Mouse (Mus musculus): ENCODE results near the gene Cdh23. TPM values are rescaled to one million over a fixed set of nuclear protein-coding genes. Genes with fewer than 3 reads are reported as not detected.

Gene Cdh23
- total RNA-seq, 2 experiments from 2014 or later, result 1.2 to 2.2 TPM

GRCm38 (mm10) chr10:60498538-60498937 is 197.8 kb downstream of the Cdh23 start:
- no peak for DNase-seq (ENCODE audit: extremely low spot score in 1 of 2, low spot score in 2 of 2)
- Histone ChIP-seq H3K27ac (no peak overlapping the region), H3K4me3 (no peak overlapping the region)
- no peak for TF ChIP-seq CTCF (IDR thresholded peaks at IDR 0.05)
- intact Hi-C loops (cut with DNase I), result no loop called here

GRCm38 (mm10) chr10:60495070-60495469 is 201.2 kb downstream of the Cdh23 start:
- Histone ChIP-seq H3K27ac (no peak overlapping the region), H3K4me3 (no peak overlapping the region)
- no peak for TF ChIP-seq CTCF (IDR thresholded peaks at IDR 0.05)
- DNase-seq (ENCODE audit: extremely low spot score in 1 of 2, low spot score in 2 of 2), result no peak
- intact Hi-C loops (cut with DNase I), result no loop called here

- intact Hi-C loops (cut with DNase I), result no loop called here
- TF ChIP-seq CTCF (IDR thresholded peaks at IDR 0.05), result no peak
- no peak for DNase-seq (ENCODE audit: extremely low spot score in 1 of 2, low spot score in 2 of 2)
- Histone ChIP-seq H3K27ac (no peak overlapping the region), H3K4me3 (no peak overlapping the region)
These were observed 204.8 kb downstream of the Cdh23 start for GRCm38 (mm10) chr10:60491538-60491937.

- intact Hi-C loops (cut with DNase I), result no loop called here
- no peak for TF ChIP-seq CTCF (IDR thresholded peaks at IDR 0.05)
- no peak overlapping the region for H3K27ac ChIP-seq
- H3K4me3 ChIP-seq, result no peak overlapping the region
- no peak for DNase-seq (ENCODE audit: extremely low spot score in 1 of 2, low spot score in 2 of 2)
These were observed 214.9 kb downstream of the Cdh23 start for GRCm38 (mm10) chr10:60481381-60481780.

GRCm38 (mm10) chr10:60474549-60474948 is 221.7 kb downstream of the Cdh23 start:
- Histone ChIP-seq H3K4me3 (no peak overlapping the region), H3K27ac (no peak overlapping the region)
- no peak for DNase-seq (ENCODE audit: extremely low spot score in 1 of 2, low spot score in 2 of 2)
- intact Hi-C loops (cut with DNase I), result no loop called here
- no peak for TF ChIP-seq CTCF (IDR thresholded peaks at IDR 0.05)

- no peak for TF ChIP-seq CTCF (IDR thresholded peaks at IDR 0.05)
- Histone ChIP-seq H3K27ac (no peak overlapping the region), H3K4me3 (no peak overlapping the region)
- DNase-seq (ENCODE audit: extremely low spot score in 1 of 2, low spot score in 2 of 2), result no peak
- intact Hi-C loops (cut with DNase I), result no loop called here
These were observed 222.4 kb downstream of the Cdh23 start for GRCm38 (mm10) chr10:60473782-60474322.

GRCm38 (mm10) chr10:60467752-60468151 is 228.5 kb downstream of the Cdh23 start:
- Histone ChIP-seq H3K27ac (no peak overlapping the region), H3K4me3 (no peak overlapping the region)
- no peak for TF ChIP-seq CTCF (IDR thresholded peaks at IDR 0.05)
- no peak for DNase-seq (ENCODE audit: extremely low spot score in 1 of 2, low spot score in 2 of 2)
- intact Hi-C loops (cut with DNase I), result no loop called here

- Histone ChIP-seq H3K27ac (no peak overlapping the region), H3K4me3 (no peak overlapping the region)
- intact Hi-C loops (cut with DNase I), result no loop called here
- DNase-seq (ENCODE audit: extremely low spot score in 1 of 2, low spot score in 2 of 2), result no peak
- TF ChIP-seq CTCF (IDR thresholded peaks at IDR 0.05), result no peak
These were observed 232.2 kb downstream of the Cdh23 start for GRCm38 (mm10) chr10:60463953-60464647.

- no peak overlapping the region for H3K4me3 ChIP-seq
- H3K27ac ChIP-seq, result no peak overlapping the region
- TF ChIP-seq CTCF (IDR thresholded peaks at IDR 0.05), result no peak
- intact Hi-C loops (cut with DNase I), result no loop called here
- no peak for DNase-seq (ENCODE audit: extremely low spot score in 1 of 2, low spot score in 2 of 2)
These were observed 239.5 kb downstream of the Cdh23 start for GRCm38 (mm10) chr10:60456662-60457397.

- intact Hi-C loops (cut with DNase I), result no loop called here
- no peak for TF ChIP-seq CTCF (IDR thresholded peaks at IDR 0.05)
- no peak for DNase-seq (ENCODE audit: extremely low spot score in 1 of 2, low spot score in 2 of 2)
- Histone ChIP-seq H3K27ac (no peak overlapping the region), H3K4me3 (no peak overlapping the region)
These were observed 241.1 kb downstream of the Cdh23 start for GRCm38 (mm10) chr10:60455193-60455592.

- no peak for TF ChIP-seq CTCF (IDR thresholded peaks at IDR 0.05)
- Histone ChIP-seq H3K4me3 (no peak overlapping the region), H3K27ac (no peak overlapping the region)
- DNase-seq (ENCODE audit: extremely low spot score in 1 of 2, low spot score in 2 of 2), result no peak
- intact Hi-C loops (cut with DNase I), result no loop called here
These were observed 249.1 kb downstream of the Cdh23 start for GRCm38 (mm10) chr10:60447186-60447585.

GRCm38 (mm10) chr10:60445031-60445593 is 251.2 kb downstream of the Cdh23 start:
- no peak overlapping the region for H3K4me3 ChIP-seq
- H3K27ac ChIP-seq, result no peak overlapping the region
- no peak for DNase-seq (ENCODE audit: extremely low spot score in 1 of 2, low spot score in 2 of 2)
- intact Hi-C loops (cut with DNase I), result no loop called here
- no peak for TF ChIP-seq CTCF (IDR thresholded peaks at IDR 0.05)
